Mouse (Mus musculus) bone marrow macrophage, adult 2 months (primary cell): ENCODE results near the gene Sfxn2.

ENCODE experiments used
- CTCF ChIP-seq: IDR thresholded peaks from 2 replicates; pipeline ENCODE4 v1.5.1; 2012; ENCODE audit warnings: low read depth, mild to moderate bottlenecking, low read length, moderate library complexity
- POLR2A ChIP-seq: IDR thresholded peaks from 2 replicates; pipeline ENCODE4 v1.6.1; 2012; ENCODE audit warnings: mild to moderate bottlenecking, low read depth, low read length, borderline replicate concordance

DNA sequence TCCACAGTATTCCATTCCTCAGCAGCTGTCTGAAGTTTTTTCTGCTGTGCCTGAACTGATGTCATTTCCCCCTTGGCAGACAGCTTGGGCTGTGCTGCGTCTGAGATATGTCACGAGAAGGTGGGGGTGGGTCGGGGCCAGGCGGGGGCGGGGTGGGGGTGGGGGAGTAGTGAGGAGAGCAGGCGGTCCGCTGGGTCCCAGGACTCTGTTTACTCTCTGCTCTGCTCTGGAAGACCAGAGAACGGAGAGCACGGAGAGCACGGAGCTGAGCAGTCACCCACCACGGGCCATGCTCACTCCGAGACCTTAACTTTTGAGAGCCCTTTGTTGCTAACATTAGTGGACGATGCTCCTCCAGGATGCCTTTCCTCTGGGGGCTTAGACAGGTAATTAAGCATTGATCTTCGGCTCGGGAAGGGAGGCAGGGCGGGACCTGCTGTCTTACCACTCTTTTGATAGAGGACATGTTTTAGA is 50.1 kb downstream of the Sfxn2 start:
- TF ChIP-seq CTCF (no peak), POLR2A (no peak)
